Mouse (Mus musculus) kidney, adult 2 months (tissue): ENCODE measurements around the gene Icos.

Experiments
- CTCF ChIP-seq: fragments of 200-500 bp; conservative IDR thresholded peaks from 2 replicates; pipeline ENCODE4 v1.5.1; 2011; ENCODE audit warnings: low read depth, mild to moderate bottlenecking, control low read depth, low read length, moderate library complexity, mixed read lengths; ENCODE audit not compliant: insufficient read depth, insufficient read length
- POLR2A ChIP-seq: fragments of 200-500 bp; IDR thresholded peaks from one replicate; pipeline ENCODE4 v1.6.1; 2011; ENCODE audit warnings: low read depth, low read length, control low read depth

DNA sequence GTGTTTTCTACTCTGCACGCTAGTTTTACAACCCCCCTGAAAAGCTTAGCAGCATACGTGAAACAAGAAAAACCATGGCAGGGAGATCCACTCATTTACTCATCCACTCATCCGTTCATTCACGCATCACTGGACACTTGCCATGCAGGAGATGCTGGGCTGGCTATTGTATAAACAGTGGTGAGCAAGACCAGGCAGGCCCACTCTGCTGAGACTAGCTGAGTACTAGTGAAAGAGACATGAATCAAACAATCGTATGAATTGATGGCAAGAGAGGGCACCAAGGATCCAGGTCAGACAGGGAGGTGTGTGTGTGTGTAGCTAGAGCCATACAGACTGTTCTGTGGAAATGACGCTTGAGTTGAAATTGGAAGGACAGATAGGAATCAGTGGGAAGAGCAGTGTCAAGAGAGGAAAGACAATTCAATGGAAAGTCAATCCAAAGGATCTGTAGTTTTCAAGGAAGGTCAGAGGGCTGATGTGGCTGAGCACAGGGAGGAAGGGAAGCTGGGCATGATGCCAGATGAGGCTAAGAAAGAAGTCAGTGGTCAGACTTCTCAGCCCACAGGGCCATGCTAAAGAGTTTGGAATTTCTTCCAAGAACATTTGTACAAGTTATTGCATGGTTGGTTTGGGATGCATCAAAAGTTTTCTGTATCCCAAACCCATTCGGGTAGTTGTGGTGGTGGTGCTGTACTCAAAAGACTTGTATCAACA lies 1.6 kb downstream of the Icos start:
- TF ChIP-seq CTCF, result no peak
- TF ChIP-seq POLR2A, result no peak
